Comparison of ENCODE assay signal across 14 mouse cellular contexts in the genomic region with DNA sequence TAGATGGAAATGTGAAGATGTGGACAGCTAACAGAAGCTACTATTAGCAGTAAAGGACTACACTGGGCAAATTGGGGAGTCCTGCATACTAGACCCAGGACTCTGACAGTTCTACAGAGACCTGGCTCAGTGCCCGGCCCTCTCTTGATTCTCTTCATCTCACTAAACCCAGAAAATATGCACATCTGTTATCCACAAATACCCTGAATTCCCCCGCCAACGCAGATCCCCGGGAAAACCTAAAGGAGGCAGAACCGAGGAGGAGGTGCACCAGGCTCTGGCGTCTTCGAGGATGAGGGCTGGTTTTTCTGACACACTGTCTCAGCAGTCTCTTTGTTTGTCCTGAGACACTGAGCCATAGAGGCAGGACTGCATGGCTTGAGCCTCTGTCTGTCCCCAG. TPM values are rescaled to one million over a fixed set of nuclear protein-coding genes. Genes with fewer than 3 reads are reported as not detected.
DNase-seq lines count a peak whose midpoint lies in the region; ATAC-seq lines count a peak whose summit lies in the region.
"Had no signal": no experiment of that assay in that cellular context is flagged by ENCODE, and none has a peak within 500 bp of the region (broad histone marks: within the 10 kb centered on the region; RNA-seq: fewer than 3 reads in every experiment).

No protein-coding gene starts in this region.

- no peak overlapping the region for H3K9ac ChIP-seq in embryonic facial prominence, embryonic 14.5 days (ENCODE audit: low read depth, low read length)
- H3K9ac ChIP-seq in midbrain, embryonic 11.5 days (ENCODE audit: low read length) = no peak overlapping the region
- no peak overlapping the region for H3K9ac ChIP-seq in kidney, embryonic 16.5 days (replicated peaks; ENCODE audit: low read length)
- H3K9ac ChIP-seq: embryonic facial prominence, embryonic 12.5 days; limb, embryonic 15.5 days; midbrain, embryonic 12.5 days had no signal

- no peak for ATAC-seq in embryonic facial prominence, embryonic 14.5 days (ENCODE audit: low read depth)
- no peak for ATAC-seq in midbrain, embryonic 11.5 days (ENCODE audit: low FRiP score)
- ATAC-seq in kidney, embryonic 16.5 days (ENCODE audit: low FRiP score, low TSS enrichment) = no peak
- ATAC-seq: inflammation-experienced regulatory T-cells, adult 6 months; Patski had no signal

- H3K27ac ChIP-seq in embryonic facial prominence, embryonic 14.5 days (replicated peaks; ENCODE audit: low read depth, low read length) = no peak overlapping the region
- no peak overlapping the region for H3K27ac ChIP-seq in embryonic facial prominence, embryonic 10.5 days (replicated peaks)
- no peak overlapping the region for H3K27ac ChIP-seq in midbrain, embryonic 11.5 days (ENCODE audit: low read depth, low read length)
- H3K27ac ChIP-seq in midbrain, embryonic 10.5 days (replicated peaks) = no peak overlapping the region
- no peak overlapping the region for H3K27ac ChIP-seq in kidney, embryonic 16.5 days (ENCODE audit: low read length)
- H3K27ac ChIP-seq: embryonic facial prominence, embryonic 12.5 days; heart, embryonic 10.5 days; limb, embryonic 15.5 days; midbrain, embryonic 12.5 days had no signal

- no peaks in the 10 kb centered on the region for H3K4me1 ChIP-seq in embryonic facial prominence, embryonic 14.5 days (ENCODE audit: control insufficient read depth, insufficient read depth, low read length)
- no peaks in the 10 kb centered on the region for H3K4me1 ChIP-seq in embryonic facial prominence, embryonic 10.5 days
- H3K4me1 ChIP-seq in midbrain, embryonic 11.5 days (ENCODE audit: control insufficient read depth, insufficient read depth, low read length) = no peaks in the 10 kb centered on the region
- H3K4me1 ChIP-seq in midbrain, embryonic 10.5 days = 0 out of 2 replicates have a peak, but pooled peaks cover 2% of the 10 kb centered on the region
- no peaks in the 10 kb centered on the region for H3K4me1 ChIP-seq in kidney, embryonic 16.5 days (ENCODE audit: insufficient read depth, low read length)
- H3K4me1 ChIP-seq: heart, embryonic 10.5 days; limb, embryonic 15.5 days; midbrain, embryonic 12.5 days had no signal

- no peaks in the 10 kb centered on the region for H3K36me3 ChIP-seq in embryonic facial prominence, embryonic 14.5 days (ENCODE audit: control insufficient read depth, insufficient read depth, low read length)
- no peaks in the 10 kb centered on the region for H3K36me3 ChIP-seq in embryonic facial prominence, embryonic 10.5 days (replicated peaks)
- no peaks in the 10 kb centered on the region for H3K36me3 ChIP-seq in midbrain, embryonic 11.5 days (ENCODE audit: control insufficient read depth, insufficient read depth, low read length)
- no peaks in the 10 kb centered on the region for H3K36me3 ChIP-seq in midbrain, embryonic 10.5 days
- H3K36me3 ChIP-seq in kidney, embryonic 16.5 days (ENCODE audit: insufficient read depth, low read length) = no peaks in the 10 kb centered on the region
- H3K36me3 ChIP-seq: embryonic facial prominence, embryonic 12.5 days; heart, embryonic 10.5 days; limb, embryonic 15.5 days; midbrain, embryonic 12.5 days had no signal

- H3K4me2 ChIP-seq in embryonic facial prominence, embryonic 14.5 days (ENCODE audit: low read depth, low read length) = no peak overlapping the region
- H3K4me2 ChIP-seq in midbrain, embryonic 11.5 days = no peak overlapping the region
- H3K4me2 ChIP-seq in kidney, embryonic 16.5 days (replicated peaks; ENCODE audit: low read depth, low read length) = no peak overlapping the region
- H3K4me2 ChIP-seq: embryonic facial prominence, embryonic 12.5 days; limb, embryonic 15.5 days; midbrain, embryonic 12.5 days had no signal

- H3K4me3 ChIP-seq in embryonic facial prominence, embryonic 14.5 days (ENCODE audit: low read depth, low read length) = no peak overlapping the region
- no peak overlapping the region for H3K4me3 ChIP-seq in embryonic facial prominence, embryonic 10.5 days
- no peak overlapping the region for H3K4me3 ChIP-seq in midbrain, embryonic 11.5 days (ENCODE audit: low read depth, low read length)
- no peak overlapping the region for H3K4me3 ChIP-seq in midbrain, embryonic 10.5 days
- no peak overlapping the region for H3K4me3 ChIP-seq in kidney, embryonic 16.5 days (ENCODE audit: low read length)
- H3K4me3 ChIP-seq: embryonic facial prominence, embryonic 12.5 days; heart, embryonic 10.5 days; limb, embryonic 15.5 days; midbrain, embryonic 12.5 days had no signal

- 25% methylated on average over 7 of the region's 7 CpGs for WGBS in embryonic facial prominence, embryonic 14.5 days
- WGBS in embryonic facial prominence, embryonic 10.5 days = 62% methylated on average over 7 of the region's 7 CpGs
- WGBS in midbrain, embryonic 11.5 days = 61% methylated on average over 7 of the region's 7 CpGs
- 67% methylated on average over 7 of the region's 7 CpGs for WGBS in midbrain, embryonic 10.5 days
- 64% methylated on average over 7 of the region's 7 CpGs for WGBS in kidney, embryonic 16.5 days

- peak; percentile 70 for DNase-seq in embryonic facial prominence, embryonic 14.5 days (ENCODE audit: low spot score)
- no peak for DNase-seq in embryonic facial prominence, embryonic 10.5 days (ENCODE audit: low spot score)
- DNase-seq in midbrain, embryonic 11.5 days (ENCODE audit: low spot score, missing footprints) = peak; percentile 74
- no peak for DNase-seq in midbrain, embryonic 10.5 days (ENCODE audit: low spot score)
- DNase-seq in left cerebral cortex, adult 18-20 months (ENCODE audit: low spot score in 2 of 2) = peak; percentile 79 to 92
- DNase-seq in right cerebral cortex, postnatal 36 days (ENCODE audit: low spot score in 2 of 2) = peak; percentile 78 to 88
- DNase-seq in natural killer cell, adult 2 months (ENCODE audit: low spot score in 2 of 2) = no peak

- no peaks in the 10 kb centered on the region for H3K9me3 ChIP-seq in embryonic facial prominence, embryonic 14.5 days (ENCODE audit: control insufficient read depth, low read length)
- no peaks in the 10 kb centered on the region for H3K9me3 ChIP-seq in embryonic facial prominence, embryonic 10.5 days
- no peaks in the 10 kb centered on the region for H3K9me3 ChIP-seq in midbrain, embryonic 11.5 days (ENCODE audit: control insufficient read depth, low read length)
- H3K9me3 ChIP-seq in midbrain, embryonic 10.5 days (replicated peaks) = no peaks in the 10 kb centered on the region
- H3K9me3 ChIP-seq in kidney, embryonic 16.5 days (ENCODE audit: low read length) = no peaks in the 10 kb centered on the region
- H3K9me3 ChIP-seq: embryonic facial prominence, embryonic 12.5 days; heart, embryonic 10.5 days; limb, embryonic 15.5 days; midbrain, embryonic 12.5 days had no signal

- H3K27me3 ChIP-seq in embryonic facial prominence, embryonic 14.5 days (replicated peaks; ENCODE audit: control insufficient read depth, insufficient read depth, low read length) = no peaks in the 10 kb centered on the region
- H3K27me3 ChIP-seq in embryonic facial prominence, embryonic 10.5 days (replicated peaks; ENCODE audit: low read depth, poor library complexity, severe bottlenecking) = no peaks in the 10 kb centered on the region
- H3K27me3 ChIP-seq in midbrain, embryonic 11.5 days (ENCODE audit: control insufficient read depth, insufficient read depth, low read length) = no peaks in the 10 kb centered on the region
- H3K27me3 ChIP-seq in midbrain, embryonic 10.5 days (ENCODE audit: low read depth, poor library complexity, severe bottlenecking) = no peaks in the 10 kb centered on the region
- no peaks in the 10 kb centered on the region for H3K27me3 ChIP-seq in kidney, embryonic 16.5 days (ENCODE audit: insufficient read depth, low read length)
- H3K27me3 ChIP-seq: embryonic facial prominence, embryonic 12.5 days; limb, embryonic 15.5 days; midbrain, embryonic 12.5 days; Patski had no signal

RNA-seq across cellular contexts. Expression of gene Gria1, which starts 27.6 kb away (rescaled TPM):
- polyA plus RNA-seq in embryonic facial prominence, embryonic 14.5 days (2014; fragmentation: Nextera tagmentation; extraction: Ambion mirVana) = 2.5 and 3.7 TPM in 2 replicates
- polyA plus RNA-seq in embryonic facial prominence, embryonic 10.5 days (2016; fragmentation: Nextera tagmentation; extraction: Ambion mirVana) = 1.1 and 1.3 TPM in 2 replicates
- 1.8 and 3.1 TPM in 2 replicates for polyA plus RNA-seq in midbrain, embryonic 11.5 days (2014; fragmentation: Nextera tagmentation; extraction: Ambion mirVana)
- polyA plus RNA-seq in midbrain, embryonic 10.5 days (2016; fragmentation: Nextera tagmentation; extraction: Ambion mirVana) = 0.57 and 2.3 TPM in 2 replicates
- total RNA-seq in left cerebral cortex, adult 18-20 months (2021) = 100 to 1,000 TPM; 218 to 241 TPM
- polyA plus RNA-seq in kidney, embryonic 16.5 days (2015; fragmentation: Nextera tagmentation; extraction: Ambion mirVana) = 0.99 and 1.2 TPM in 2 replicates
- polyA plus RNA-seq: inflammation-experienced regulatory T-cells, adult 6 months had no signal

Comparison
In these comparisons a context has a peak if more than half of its experiments do, and no peak if none do; other contexts are left out.
1. DNase-seq: peak in embryonic facial prominence, embryonic 14.5 days (single experiment), midbrain, embryonic 11.5 days (single experiment), left cerebral cortex, adult 18-20 months (2 of 2) and right cerebral cortex, postnatal 36 days (2 of 2); none in embryonic facial prominence, embryonic 10.5 days (single experiment), midbrain, embryonic 10.5 days (single experiment) and natural killer cell, adult 2 months (0 of 2).